Mouse (Mus musculus) midbrain, embryonic 14.5 days (tissue): ENCODE data around the gene Pparg. TPM values are rescaled to one million over a fixed set of nuclear protein-coding genes. Genes with fewer than 3 reads are reported as not detected.

Experiments
- ATAC-seq: fragments of 200-750 bp; cut with Nextera tagmentation; 2 replicates; pipeline ENCODE4 v1.8.0; 2017; ENCODE audit warnings: moderate number of reproducible peaks, moderate library complexity; ENCODE audit not compliant: low FRiP score, low TSS enrichment
- DNase-seq: peaks from one replicate; pipeline ENCODE4 v3.0.0-alpha.2; 2015
- H3K27ac ChIP-seq: fragments of 300-500 bp; sonication (generic); replicated peaks from 2 replicates; pipeline ENCODE4 v1.5.1; 2014; ENCODE audit warnings: mild to moderate bottlenecking, low read depth, low read length, moderate library complexity
- H3K27me3 ChIP-seq: fragments of 300-500 bp; sonication (generic); 2 replicates; pipeline ENCODE4 v1.6.1; 2014; ENCODE audit warnings: low read length, control low read depth, mixed read lengths; ENCODE audit not compliant: control insufficient read depth, insufficient read depth
- H3K36me3 ChIP-seq: fragments of 300-500 bp; sonication (generic); 2 replicates; pipeline ENCODE4 v1.6.1; 2014; ENCODE audit warnings: low read length, control low read depth; ENCODE audit not compliant: control insufficient read depth, insufficient read depth
- H3K4me1 ChIP-seq: fragments of 300-500 bp; sonication (generic); 2 replicates; pipeline ENCODE4 v1.6.1; 2014; ENCODE audit warnings: mild to moderate bottlenecking, antibody characterized with exemption, low read length, control low read depth; ENCODE audit not compliant: control insufficient read depth, insufficient read depth
- H3K4me2 ChIP-seq: fragments of 300-500 bp; sonication (generic); 2 replicates; pipeline ENCODE4 v1.6.1; 2014; ENCODE audit warnings: mild to moderate bottlenecking, low read length, moderate library complexity
- H3K4me3 ChIP-seq: fragments of 300-500 bp; sonication (generic); replicated peaks from 2 replicates; pipeline ENCODE4 v1.5.1; 2014; ENCODE audit warnings: low read depth, low read length
- H3K9ac ChIP-seq: fragments of 300-500 bp; sonication (generic); replicated peaks from 2 replicates; pipeline ENCODE4 v1.6.1; 2014; ENCODE audit warnings: mild to moderate bottlenecking, low read length, moderate library complexity
- H3K9me3 ChIP-seq: fragments of 300-500 bp; sonication (generic); 2 replicates; pipeline ENCODE4 v1.6.1; 2016; ENCODE audit warnings: low read length, control low read depth, mixed read lengths; ENCODE audit not compliant: control insufficient read depth
- whole genome bisulfite sequencing: fragments of 180-500 bp; shearing (Covaris S2); extraction: QIAGEN DNeasy Blood & Tissue Kit; methylation state at CpG from one replicate; pipeline ENCODE4 v1.1.7; 2014; 5-methylcytosine and 5-hydroxymethylcytosine counted together
- polyA plus RNA-seq: library from polyadenylated mRNA; unstranded; fragments of >200 nt; fragmentation: Nextera tagmentation; extraction: Ambion mirVana; gene quantifications from 2 replicates; pipeline ENCODE4 v1.2.1, GENCODE M21; 2014

Gene Pparg
- polyA plus RNA-seq, 1 experiment from 2014 or later: 0.36 TPM

GRCm38 (mm10) chr6:115464661-115465060 lies 103.9 kb downstream of the Pparg start:
- no peak for DNase-seq
- no peak overlapping the region for H3K4me3 ChIP-seq
- ATAC-seq: no peak
- no peaks in the 10 kb centered on the region for H3K4me1 ChIP-seq
- no peak overlapping the region for H3K9ac ChIP-seq
- H3K27me3 ChIP-seq: no peaks in the 10 kb centered on the region
- H3K27ac ChIP-seq: no peak overlapping the region
- H3K36me3 ChIP-seq: no peaks in the 10 kb centered on the region
- no peaks in the 10 kb centered on the region for H3K9me3 ChIP-seq
- WGBS: 39% methylated on average over 3 of the region's 3 CpGs
- H3K4me2 ChIP-seq: no peak overlapping the region

GRCm38 (mm10) chr6:115465463-115465862 lies 104.7 kb downstream of the Pparg start:
- Histone ChIP-seq H3K9ac (no peak overlapping the region), H3K36me3 (no peaks in the 10 kb centered on the region), H3K4me2 (no peak overlapping the region), H3K9me3 (no peaks in the 10 kb centered on the region), H3K4me1 (no peaks in the 10 kb centered on the region), H3K27ac (no peak overlapping the region), H3K4me3 (no peak overlapping the region), H3K27me3 (no peaks in the 10 kb centered on the region)
- ATAC-seq: no peak
- 68% methylated on average over 2 of the region's 2 CpGs for WGBS
- no peak for DNase-seq

DNA sequence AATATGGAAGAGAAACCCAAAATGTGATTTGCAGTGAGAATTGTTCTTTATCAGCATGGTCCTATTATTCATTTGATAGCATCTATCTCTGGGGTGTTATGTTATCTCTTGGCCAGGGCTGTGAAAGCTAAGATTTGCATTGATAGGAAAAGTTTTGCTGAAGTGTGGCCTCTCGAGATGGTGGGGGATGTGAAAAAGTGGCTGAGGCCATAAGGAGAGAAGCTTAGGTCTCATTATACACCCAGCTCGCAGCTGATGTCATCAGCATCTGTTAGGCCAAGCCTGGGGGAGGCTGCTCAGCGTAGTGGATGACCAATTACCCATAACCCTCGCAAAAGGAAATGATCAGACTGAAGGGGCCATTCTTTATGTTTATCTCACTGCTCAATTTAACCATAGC lies 105.1 kb downstream of the Pparg start:
- DNase-seq (no peak), ATAC-seq (no peak)
- Histone ChIP-seq H3K27ac (no peak overlapping the region), H3K36me3 (no peaks in the 10 kb centered on the region), H3K9me3 (no peaks in the 10 kb centered on the region), H3K4me2 (no peak overlapping the region), H3K4me1 (no peaks in the 10 kb centered on the region), H3K9ac (no peak overlapping the region), H3K4me3 (no peak overlapping the region), H3K27me3 (no peaks in the 10 kb centered on the region)
- 50% methylated on average over 4 of the region's 4 CpGs for WGBS

GRCm38 (mm10) chr6:115466601-115467000 lies 105.8 kb downstream of the Pparg start:
- no peak overlapping the region for H3K4me2 ChIP-seq
- no peak overlapping the region for H3K9ac ChIP-seq
- H3K27me3 ChIP-seq: no peaks in the 10 kb centered on the region
- no peaks in the 10 kb centered on the region for H3K9me3 ChIP-seq
- H3K4me1 ChIP-seq: no peaks in the 10 kb centered on the region
- no peak overlapping the region for H3K4me3 ChIP-seq
- H3K36me3 ChIP-seq: no peaks in the 10 kb centered on the region
- DNase-seq: no peak
- no peak overlapping the region for H3K27ac ChIP-seq
- no peak for ATAC-seq
- WGBS: 69% methylated on average over 3 of the region's 3 CpGs

GRCm38 (mm10) chr6:115469666-115470581 lies 109.2 kb downstream of the Pparg start:
- no peak for ATAC-seq
- Histone ChIP-seq H3K27ac (no peak overlapping the region), H3K9ac (no peak overlapping the region), H3K27me3 (no peaks in the 10 kb centered on the region), H3K4me3 (no peak overlapping the region), H3K4me2 (no peak overlapping the region), H3K36me3 (no peaks in the 10 kb centered on the region), H3K4me1 (no peaks in the 10 kb centered on the region), H3K9me3 (no peaks in the 10 kb centered on the region)
- no peak for DNase-seq
- 73% methylated on average over 3 of the region's 3 CpGs for WGBS

- H3K36me3 ChIP-seq: no peaks in the 10 kb centered on the region
- no peak overlapping the region for H3K4me2 ChIP-seq
- H3K27ac ChIP-seq: no peak overlapping the region
- no peaks in the 10 kb centered on the region for H3K4me1 ChIP-seq
- H3K9ac ChIP-seq: no peak overlapping the region
- DNase-seq (no peak), ATAC-seq (no peak)
- no peaks in the 10 kb centered on the region for H3K9me3 ChIP-seq
- no peaks in the 10 kb centered on the region for H3K27me3 ChIP-seq
- no peak overlapping the region for H3K4me3 ChIP-seq
These were observed 111.2 kb downstream of the Pparg start for GRCm38 (mm10) chr6:115471956-115472355.

GRCm38 (mm10) chr6:115477081-115477695 lies 116.4 kb downstream of the Pparg start:
- no peak for ATAC-seq
- 57% methylated on average over 7 of the region's 7 CpGs for WGBS
- DNase-seq: no peak

DNA sequence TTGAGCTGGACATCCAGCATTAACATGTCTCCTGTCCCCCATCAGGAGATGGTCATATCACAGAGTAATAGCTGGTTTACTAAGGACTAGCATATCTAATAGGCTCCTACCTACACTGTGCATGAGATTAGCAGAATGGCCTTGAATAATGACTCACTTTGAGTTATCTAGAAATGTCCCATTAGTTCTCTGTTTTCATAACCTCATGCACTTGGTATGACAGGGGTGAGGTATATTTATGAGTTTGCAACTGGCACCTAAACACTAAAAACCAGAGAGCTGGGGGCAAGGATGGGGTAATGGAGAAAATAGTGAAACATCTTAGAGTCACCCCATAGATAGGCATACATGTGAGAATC lies 119.2 kb downstream of the Pparg start:
- H3K27me3 ChIP-seq: peaks cover 14% of the 10 kb centered on the region
- no peak overlapping the region for H3K4me2 ChIP-seq
- no peak overlapping the region for H3K4me3 ChIP-seq
- H3K27ac ChIP-seq: no peak overlapping the region
- no peak overlapping the region for H3K9ac ChIP-seq
- H3K4me1 ChIP-seq: 0 out of 2 replicates have a peak, but pooled peaks cover 4% of the 10 kb centered on the region
- no peaks in the 10 kb centered on the region for H3K9me3 ChIP-seq
- DNase-seq (no peak), ATAC-seq (no peak)
- no peaks in the 10 kb centered on the region for H3K36me3 ChIP-seq

More at GRCm38 (mm10) chr6:115477081-115477695, 116.4 kb downstream of the Pparg start:
- H3K4me3 ChIP-seq: no peak overlapping the region
- no peak overlapping the region for H3K27ac ChIP-seq
- H3K4me1 ChIP-seq: 0 out of 2 replicates have a peak, but pooled peaks cover 4% of the 10 kb centered on the region
- no peak overlapping the region for H3K9ac ChIP-seq
- H3K9me3 ChIP-seq: no peaks in the 10 kb centered on the region
- no peaks in the 10 kb centered on the region for H3K36me3 ChIP-seq
- H3K4me2 ChIP-seq: no peak overlapping the region
- H3K27me3 ChIP-seq: peaks cover under 1% of the 10 kb centered on the region; the same call in 1 of the 2 replicates
